Mouse (Mus musculus) neural tube, embryonic 12.5 days (tissue): ENCODE measurements around the gene Lamc3. TPM values are rescaled to one million over a fixed set of nuclear protein-coding genes. Genes with fewer than 3 reads are reported as not detected.

ENCODE experiments used
- ATAC-seq: fragments of 200-750 bp; cut with Nextera tagmentation; 2 replicates; pipeline ENCODE4 v1.8.0; 2017; ENCODE audit warnings: low read depth, mild to moderate bottlenecking, moderate TSS enrichment, moderate library complexity; ENCODE audit not compliant: low FRiP score
- H3K27ac ChIP-seq: fragments of 300-500 bp; sonication (generic); 2 replicates; pipeline ENCODE4 v1.5.1; 2016
- H3K27me3 ChIP-seq: fragments of 300-500 bp; sonication (generic); replicated peaks from 2 replicates; pipeline ENCODE4 v1.6.1; 2016; ENCODE audit warnings: mild to moderate bottlenecking
- H3K36me3 ChIP-seq: fragments of 300-500 bp; sonication (generic); 2 replicates; pipeline ENCODE4 v1.6.1; 2016; ENCODE audit warnings: mild to moderate bottlenecking
- H3K4me1 ChIP-seq: fragments of 300-500 bp; sonication (generic); 2 replicates; pipeline ENCODE4 v1.6.1; 2016
- H3K4me2 ChIP-seq: fragments of 300-500 bp; sonication (generic); replicated peaks from 2 replicates; pipeline ENCODE4 v1.6.1; 2016; ENCODE audit warnings: mild to moderate bottlenecking
- H3K4me3 ChIP-seq: fragments of 300-500 bp; sonication (generic); 2 replicates; pipeline ENCODE4 v1.5.1; 2016
- H3K9ac ChIP-seq: fragments of 300-500 bp; sonication (generic); 2 replicates; pipeline ENCODE4 v1.6.1; 2016; ENCODE audit warnings: mild to moderate bottlenecking
- H3K9me3 ChIP-seq: fragments of 300-500 bp; sonication (generic); 2 replicates; pipeline ENCODE4 v1.6.1; 2016; ENCODE audit warnings: mild to moderate bottlenecking
- whole genome bisulfite sequencing: fragments of 180-500 bp; shearing (Covaris S2); methylation state at CpG from one replicate; pipeline ENCODE4 v1.1.7; 2016; 5-methylcytosine and 5-hydroxymethylcytosine counted together
- polyA plus RNA-seq: library from polyadenylated mRNA; unstranded; fragments of >200 nt; fragmentation: Nextera tagmentation; extraction: Ambion mirVana; gene quantifications from 2 replicates; pipeline ENCODE4 v1.2.1, GENCODE M21; 2016

Lamc3 gene
- polyA plus RNA-seq, 1 experiment from 2014 or later, result 9.1 TPM

- no peak overlapping the region for H3K9ac ChIP-seq
- no peak overlapping the region for H3K27ac ChIP-seq
- ATAC-seq, result no peak
- no peak overlapping the region for H3K4me2 ChIP-seq
- no peak overlapping the region for H3K4me3 ChIP-seq
- peaks cover 53% of the 10 kb centered on the region for H3K27me3 ChIP-seq
- WGBS, result 46% methylated on average over 4 of the region's 4 CpGs
- H3K9me3 ChIP-seq, result no peaks in the 10 kb centered on the region
- H3K4me1 ChIP-seq, result peaks cover 20% of the 10 kb centered on the region
- H3K36me3 ChIP-seq, result no peaks in the 10 kb centered on the region
Observed at GRCm38 (mm10) chr2:31883061-31883460, 4.0 kb upstream of the Lamc3 start.

GRCm38 (mm10) chr2:31884806-31885205 is 2.3 kb upstream of the Lamc3 start:
- Histone ChIP-seq H3K9me3 (no peaks in the 10 kb centered on the region), H3K27ac (no peak overlapping the region), H3K36me3 (no peaks in the 10 kb centered on the region), H3K4me1 (peaks cover 14% of the 10 kb centered on the region), H3K27me3 (peaks cover 67% of the 10 kb centered on the region), H3K9ac (no peak overlapping the region), H3K4me2 (no peak overlapping the region), H3K4me3 (no peak overlapping the region)
- ATAC-seq, result no peak
- WGBS, result 29% methylated on average over 6 of the region's 6 CpGs

DNA sequence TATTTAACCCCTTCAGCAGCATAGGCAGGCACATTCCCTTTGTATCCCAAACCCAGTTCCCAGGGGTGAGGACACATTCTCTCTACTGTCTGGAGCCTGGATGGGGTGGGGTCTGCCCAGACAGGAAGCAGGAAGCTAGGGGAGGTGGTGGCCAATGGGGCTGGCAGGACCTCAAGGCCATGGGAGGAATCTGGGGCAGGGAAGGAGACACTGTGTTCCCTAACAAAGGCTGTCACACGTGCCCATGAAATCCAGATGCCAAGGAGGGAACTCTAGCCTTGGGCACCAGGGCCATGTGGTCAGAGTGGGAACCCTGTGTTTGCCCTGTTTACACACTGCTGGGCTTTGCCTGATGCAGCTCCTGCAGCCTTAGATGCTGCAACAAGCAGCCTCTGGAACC is 1.8 kb downstream of the Lamc3 start:
- Histone ChIP-seq H3K36me3 (no peaks in the 10 kb centered on the region), H3K27ac (no peak overlapping the region), H3K9me3 (no peaks in the 10 kb centered on the region), H3K4me3 (no peak overlapping the region), H3K27me3 (peaks cover 55% of the 10 kb centered on the region), H3K4me1 (peaks cover 15% of the 10 kb centered on the region), H3K9ac (no peak overlapping the region), H3K4me2 (0 out of 2 replicates have a peak overlapping the region, but pooled peaks have one; percentile 13)
- ATAC-seq, result no peak
- 79% methylated on average over 1 of the region's 1 CpGs for WGBS

DNA sequence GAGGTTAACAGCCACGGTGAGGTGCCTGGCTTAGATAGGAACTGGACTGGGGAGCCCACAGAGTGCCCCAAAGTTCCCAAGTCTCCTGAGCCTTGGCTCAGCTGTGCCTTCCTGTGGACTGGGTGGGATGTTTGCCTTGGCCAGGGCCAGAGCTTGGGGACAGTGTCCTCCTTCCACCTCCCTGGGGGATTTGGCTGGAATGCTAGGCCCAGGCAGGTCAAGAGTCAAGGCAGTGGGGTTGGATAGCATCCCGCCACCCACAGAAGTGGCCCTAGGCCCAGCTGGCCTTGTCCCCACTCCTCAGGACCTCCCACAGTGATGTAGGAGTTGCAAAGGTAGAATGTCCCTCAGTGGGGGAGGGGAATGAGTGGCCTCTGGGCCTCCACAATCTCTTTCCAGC is 4.1 kb downstream of the Lamc3 start:
- H3K27ac ChIP-seq, result no peak overlapping the region
- ATAC-seq, result no peak
- no peak overlapping the region for H3K4me2 ChIP-seq
- H3K9me3 ChIP-seq, result no peaks in the 10 kb centered on the region
- H3K4me3 ChIP-seq, result no peak overlapping the region
- peaks cover 33% of the 10 kb centered on the region for H3K27me3 ChIP-seq
- no peaks in the 10 kb centered on the region for H3K36me3 ChIP-seq
- 94% methylated on average over 2 of the region's 2 CpGs for WGBS
- H3K4me1 ChIP-seq, result peaks cover 27% of the 10 kb centered on the region
- H3K9ac ChIP-seq, result no peak overlapping the region

DNA sequence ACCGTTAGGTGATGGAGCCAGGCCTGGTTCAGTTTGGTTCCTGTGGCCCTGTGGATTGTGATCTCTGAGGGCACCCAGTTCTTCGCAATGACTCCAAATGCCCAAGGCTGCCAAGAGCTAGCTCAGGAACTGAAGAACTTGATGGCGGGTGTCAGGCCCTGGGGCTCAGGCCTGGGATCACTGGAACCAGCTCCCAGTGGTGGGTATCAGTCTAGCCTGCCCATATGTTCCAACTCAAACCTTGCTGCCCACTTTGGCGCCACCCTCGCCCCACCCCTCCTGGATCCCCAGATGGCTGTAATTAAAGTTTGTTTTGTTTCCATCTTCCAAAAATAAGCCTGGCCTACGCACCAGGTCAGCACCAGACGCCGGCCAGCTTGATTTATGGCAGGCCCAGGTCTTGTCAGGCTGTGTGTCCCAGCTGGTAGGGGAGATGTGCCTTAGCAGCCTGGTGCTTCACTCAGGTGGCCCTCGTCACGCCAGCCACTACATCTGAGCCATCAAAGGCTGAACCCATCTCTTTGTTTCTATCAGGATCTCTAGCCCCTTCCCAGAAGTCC is 6.1 kb downstream of the Lamc3 start:
- H3K27ac ChIP-seq, result no peak overlapping the region
- H3K36me3 ChIP-seq, result no peaks in the 10 kb centered on the region
- H3K4me3 ChIP-seq, result no peak overlapping the region
- no peaks in the 10 kb centered on the region for H3K9me3 ChIP-seq
- peaks cover 23% of the 10 kb centered on the region for H3K4me1 ChIP-seq
- no peak for ATAC-seq
- peaks cover 13% of the 10 kb centered on the region for H3K27me3 ChIP-seq
- no peak overlapping the region for H3K4me2 ChIP-seq
- no peak overlapping the region for H3K9ac ChIP-seq
- 51% methylated on average over 10 of the region's 10 CpGs for WGBS

DNA sequence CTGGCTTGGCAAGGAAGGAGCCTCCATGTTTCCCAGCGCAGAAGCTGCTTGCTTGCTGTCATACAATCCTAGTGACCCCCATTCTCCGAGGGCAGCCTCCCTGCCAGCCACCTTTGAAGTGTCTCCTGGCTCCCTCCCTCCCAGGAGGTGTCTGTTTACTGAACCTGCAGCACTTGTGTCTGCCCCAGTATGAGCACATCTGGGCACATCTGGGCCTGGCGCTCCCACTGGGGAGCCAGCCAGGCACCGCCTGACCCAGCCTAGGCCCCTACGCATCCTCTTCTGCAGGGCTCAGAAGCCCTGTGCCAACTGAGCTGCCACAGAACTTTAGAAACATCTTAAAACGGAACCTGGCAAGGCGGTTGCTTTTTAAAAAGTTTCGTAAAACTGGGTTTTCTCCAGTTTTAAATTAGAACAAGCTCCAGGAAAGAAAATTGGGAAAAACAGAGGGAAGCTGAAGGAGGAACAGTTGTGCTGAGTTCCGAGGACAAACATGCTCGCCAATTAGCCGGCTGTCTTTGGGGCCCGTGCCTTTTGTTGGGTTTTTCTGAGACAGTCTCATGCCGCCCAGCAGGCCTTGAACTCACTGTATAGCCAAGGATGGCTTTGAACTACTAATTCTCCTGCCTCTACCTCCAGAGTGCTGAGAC is 7.3 kb downstream of the Lamc3 start:
- ATAC-seq, result no peak
- Histone ChIP-seq H3K27me3 (peaks cover 1% of the 10 kb centered on the region; the same call in 1 of the 2 replicates), H3K4me2 (no peak overlapping the region), H3K27ac (no peak overlapping the region), H3K9ac (no peak overlapping the region), H3K4me1 (peaks cover 23% of the 10 kb centered on the region), H3K36me3 (no peaks in the 10 kb centered on the region), H3K4me3 (no peak overlapping the region), H3K9me3 (no peaks in the 10 kb centered on the region)
- WGBS, result 50% methylated on average over 13 of the region's 13 CpGs

DNA sequence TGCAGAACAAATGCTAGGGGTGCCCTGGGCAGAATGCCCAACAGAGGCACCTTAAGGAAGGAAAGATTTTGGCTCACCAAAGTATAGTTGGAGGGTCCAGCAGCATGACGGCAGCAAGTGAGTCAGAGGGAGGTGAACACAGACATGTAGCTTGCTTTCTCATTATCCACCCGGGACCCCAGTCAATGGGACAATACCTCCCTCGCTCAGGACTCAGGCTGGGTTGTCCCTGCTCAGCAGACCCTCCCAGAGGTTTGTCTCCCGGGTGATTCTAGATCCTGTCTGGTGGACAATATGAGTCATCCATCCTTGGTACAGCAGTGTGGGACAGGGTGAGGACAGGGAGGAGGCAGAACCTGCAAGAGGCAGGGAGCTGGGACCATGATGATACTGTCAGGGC is 13.8 kb downstream of the Lamc3 start:
- H3K36me3 ChIP-seq, result no peaks in the 10 kb centered on the region
- peaks cover 9% of the 10 kb centered on the region; the same call in 1 of the 2 replicates for H3K4me1 ChIP-seq
- no peak overlapping the region for H3K4me3 ChIP-seq
- H3K27me3 ChIP-seq, result no peaks in the 10 kb centered on the region
- H3K4me2 ChIP-seq, result no peak overlapping the region
- no peak overlapping the region for H3K27ac ChIP-seq
- no peak overlapping the region for H3K9ac ChIP-seq
- no peak for ATAC-seq
- H3K9me3 ChIP-seq, result no peaks in the 10 kb centered on the region
- WGBS, result 68% methylated on average over 4 of the region's 4 CpGs

GRCm38 (mm10) chr2:31901659-31902362 is 14.7 kb downstream of the Lamc3 start:
- Histone ChIP-seq H3K4me1 (peaks cover 9% of the 10 kb centered on the region; the same call in 1 of the 2 replicates), H3K4me3 (no peak overlapping the region), H3K4me2 (no peak overlapping the region), H3K36me3 (no peaks in the 10 kb centered on the region), H3K9ac (no peak overlapping the region), H3K9me3 (no peaks in the 10 kb centered on the region), H3K27ac (no peak overlapping the region), H3K27me3 (no peaks in the 10 kb centered on the region)
- ATAC-seq, result no peak
- 57% methylated on average over 4 of the region's 4 CpGs for WGBS

GRCm38 (mm10) chr2:31904089-31904488 is 17.0 kb downstream of the Lamc3 start:
- 22% methylated on average over 6 of the region's 6 CpGs for WGBS
- Histone ChIP-seq H3K4me2 (no peak overlapping the region), H3K9me3 (no peaks in the 10 kb centered on the region), H3K4me1 (peaks cover 9% of the 10 kb centered on the region; the same call in 1 of the 2 replicates), H3K36me3 (no peaks in the 10 kb centered on the region), H3K9ac (no peak overlapping the region), H3K4me3 (no peak overlapping the region), H3K27ac (no peak overlapping the region), H3K27me3 (no peaks in the 10 kb centered on the region)
- ATAC-seq, result no peak

DNA sequence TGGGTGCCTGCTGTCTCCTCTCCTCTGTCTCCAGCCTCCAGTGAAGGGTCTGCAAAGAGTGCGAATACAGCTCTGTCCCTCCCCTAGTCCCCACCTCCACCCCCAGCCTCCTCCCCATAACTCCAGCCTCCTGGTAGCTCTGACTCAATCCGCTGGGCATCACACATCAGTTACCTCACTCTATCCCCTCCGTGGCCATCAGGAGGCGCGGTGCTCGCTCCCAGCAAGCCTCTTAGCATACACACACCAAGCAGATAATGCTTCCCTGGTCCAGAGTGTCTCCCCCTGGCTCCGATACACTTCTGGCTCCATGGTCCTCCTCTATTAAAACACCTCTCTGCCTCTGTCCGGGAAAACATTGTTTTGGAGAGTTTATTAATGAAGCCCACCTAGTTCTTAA is 17.5 kb downstream of the Lamc3 start:
- Histone ChIP-seq H3K27me3 (no peaks in the 10 kb centered on the region), H3K4me1 (peaks cover 9% of the 10 kb centered on the region; the same call in 1 of the 2 replicates), H3K27ac (no peak overlapping the region), H3K36me3 (no peaks in the 10 kb centered on the region), H3K9me3 (no peaks in the 10 kb centered on the region), H3K4me3 (no peak overlapping the region), H3K4me2 (no peak overlapping the region), H3K9ac (no peak overlapping the region)
- 12% methylated on average over 8 of the region's 8 CpGs for WGBS
- no peak for ATAC-seq

DNA sequence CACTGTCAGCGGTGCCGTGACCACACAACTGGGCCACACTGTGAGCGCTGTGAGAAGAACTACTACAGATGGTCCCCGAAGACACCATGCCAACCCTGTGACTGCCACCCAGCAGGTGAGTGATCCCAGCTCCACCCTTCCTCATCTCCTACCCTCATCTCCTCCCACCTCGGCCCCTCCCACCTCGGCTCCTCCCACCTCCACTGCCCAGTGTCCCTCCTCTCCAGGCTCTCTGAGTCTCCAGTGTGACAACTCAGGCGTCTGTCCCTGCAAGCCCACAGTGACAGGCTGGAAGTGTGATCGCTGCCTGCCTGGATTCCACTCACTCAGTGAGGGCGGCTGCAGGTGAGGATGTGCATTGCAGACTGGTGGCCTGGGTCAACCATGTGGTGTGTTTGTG is 18.6 kb downstream of the Lamc3 start:
- H3K27ac ChIP-seq, result no peak overlapping the region
- H3K27me3 ChIP-seq, result no peaks in the 10 kb centered on the region
- H3K9ac ChIP-seq, result no peak overlapping the region
- peaks cover 9% of the 10 kb centered on the region; the same call in 1 of the 2 replicates for H3K4me1 ChIP-seq
- H3K36me3 ChIP-seq, result no peaks in the 10 kb centered on the region
- H3K4me3 ChIP-seq, result no peak overlapping the region
- 49% methylated on average over 9 of the region's 9 CpGs for WGBS
- ATAC-seq, result no peak
- H3K9me3 ChIP-seq, result no peaks in the 10 kb centered on the region
- no peak overlapping the region for H3K4me2 ChIP-seq

DNA sequence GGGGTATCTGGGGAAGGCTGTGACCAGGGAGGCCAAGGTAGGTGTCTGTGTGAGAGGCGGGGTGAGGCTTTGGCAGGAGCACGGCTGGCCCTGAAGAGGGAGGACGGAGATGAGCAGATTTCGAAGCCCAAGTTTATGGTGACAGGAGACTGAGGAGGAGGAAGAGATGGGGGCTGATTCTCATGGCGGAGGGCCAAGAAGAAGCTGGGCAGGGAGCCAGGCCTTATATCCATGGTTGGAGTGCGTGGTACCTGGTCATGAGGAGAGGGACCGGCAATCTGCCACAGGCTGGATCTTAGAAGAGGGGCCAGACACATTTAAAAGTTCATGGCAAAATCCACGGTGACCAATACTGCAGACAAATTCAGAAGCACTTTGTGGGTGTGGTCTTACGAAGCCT is 19.3 kb downstream of the Lamc3 start:
- Histone ChIP-seq H3K36me3 (no peaks in the 10 kb centered on the region), H3K27ac (no peak overlapping the region), H3K4me2 (no peak overlapping the region), H3K4me3 (no peak overlapping the region), H3K9me3 (no peaks in the 10 kb centered on the region), H3K9ac (no peak overlapping the region), H3K4me1 (peaks cover 9% of the 10 kb centered on the region; the same call in 1 of the 2 replicates), H3K27me3 (no peaks in the 10 kb centered on the region)
- ATAC-seq, result no peak
- 91% methylated on average over 9 of the region's 9 CpGs for WGBS
